Mouse (Mus musculus): ENCODE data around the gene Cfap298. TPM values are rescaled to one million over a fixed set of nuclear protein-coding genes. Genes with fewer than 3 reads are reported as not detected.
A peak's percentile ranks its signal among the peaks of the same experiment; 100 is the strongest.

The Cfap298 gene
- total RNA-seq, 2 experiments from 2014 or later = 27.5 to 37.6 TPM

- DNase-seq (ENCODE audit: low spot score in 2 of 2) = no peak
Measured at GRCm38 (mm10) chr16:90917156-90917555, 17.8 kb downstream of the Cfap298 start.

GRCm38 (mm10) chr16:90916040-90916481 is 18.9 kb downstream of the Cfap298 start:
- peak in 1 of 2 experiments; percentile 56 for DNase-seq (ENCODE audit: low spot score in 2 of 2)

- DNase-seq (ENCODE audit: low spot score in 2 of 2) = no peak
Measured at GRCm38 (mm10) chr16:90911766-90912165, 23.1 kb downstream of the Cfap298 start.

GRCm38 (mm10) chr16:90910855-90911533 is 23.9 kb downstream of the Cfap298 start:
- no peak for DNase-seq (ENCODE audit: low spot score in 2 of 2)

- no peak for DNase-seq (ENCODE audit: low spot score in 2 of 2)
Measured at GRCm38 (mm10) chr16:90907250-90907649, 27.7 kb downstream of the Cfap298 start.

GRCm38 (mm10) chr16:90903300-90903699 is 31.6 kb downstream of the Cfap298 start:
- DNase-seq (ENCODE audit: low spot score in 2 of 2) = no peak

- DNase-seq (ENCODE audit: low spot score in 2 of 2) = no peak
Measured at GRCm38 (mm10) chr16:90901364-90901763, 33.5 kb downstream of the Cfap298 start.

- peak; percentile 54 to 68 for DNase-seq (ENCODE audit: low spot score in 2 of 2)
Measured at GRCm38 (mm10) chr16:90899498-90899897, 35.4 kb downstream of the Cfap298 start.

- peak; percentile 41 to 62 for DNase-seq (ENCODE audit: low spot score in 2 of 2)
Measured at GRCm38 (mm10) chr16:90897651-90898050, 37.3 kb downstream of the Cfap298 start.

GRCm38 (mm10) chr16:90893792-90894191 is 41.1 kb downstream of the Cfap298 start:
- DNase-seq (ENCODE audit: low spot score in 2 of 2) = no peak

GRCm38 (mm10) chr16:90893019-90893418 is 41.9 kb downstream of the Cfap298 start:
- DNase-seq (ENCODE audit: low spot score in 2 of 2) = no peak

- DNase-seq (ENCODE audit: low spot score in 2 of 2) = no peak
Measured at GRCm38 (mm10) chr16:90892081-90892480, 42.8 kb downstream of the Cfap298 start.

- DNase-seq (ENCODE audit: low spot score in 2 of 2) = no peak
Measured at GRCm38 (mm10) chr16:90891601-90892000, 43.3 kb downstream of the Cfap298 start.

GRCm38 (mm10) chr16:90890683-90891082 is 44.2 kb downstream of the Cfap298 start:
- DNase-seq (ENCODE audit: low spot score in 2 of 2) = no peak

- no peak for DNase-seq (ENCODE audit: low spot score in 2 of 2)
Measured at GRCm38 (mm10) chr16:90885781-90886565, 48.9 kb downstream of the Cfap298 start.

- DNase-seq (ENCODE audit: low spot score in 2 of 2) = no peak
Measured at GRCm38 (mm10) chr16:90885351-90885750, 49.6 kb downstream of the Cfap298 start.

- peak; percentile 37 to 40 for DNase-seq (ENCODE audit: low spot score in 2 of 2)
Measured at GRCm38 (mm10) chr16:90882501-90882977, 52.4 kb downstream of the Cfap298 start.

GRCm38 (mm10) chr16:90878135-90878860 is 56.6 kb downstream of the Cfap298 start:
- DNase-seq (ENCODE audit: low spot score in 2 of 2) = no peak

Measured in adrenal gland, adult 18-20 months (tissue).